Mouse (Mus musculus): ENCODE results near the gene Cnppd1.

DNA sequence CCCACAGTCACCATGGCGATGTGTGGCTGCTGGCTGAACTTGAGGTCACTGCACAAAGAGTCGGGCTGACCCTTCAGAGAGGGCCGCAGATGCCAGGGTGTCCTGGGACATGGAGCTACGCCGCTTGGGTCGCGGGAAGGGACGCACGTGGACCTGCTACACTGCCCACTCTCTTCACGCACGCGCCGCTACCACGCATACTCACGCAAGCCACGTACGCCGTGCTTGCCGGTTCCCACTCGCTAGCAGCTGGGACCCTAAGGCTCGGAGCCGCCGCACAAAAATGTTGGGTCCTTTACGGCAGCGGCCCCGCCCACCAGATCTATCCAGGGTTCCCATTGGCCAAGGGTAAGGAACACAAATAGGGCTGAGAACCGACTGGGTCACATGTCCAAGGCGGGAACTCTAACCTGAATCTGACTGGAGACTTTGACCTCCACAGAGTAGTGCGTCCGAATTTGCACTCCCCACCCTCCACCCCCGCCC lies 37.6 kb upstream of the Cnppd1 start, which contains the start of gene Abcb6:
- TF ChIP-seq POLR2A (IDR thresholded peaks at IDR 0.05; ENCODE audit: extremely low read depth, insufficient read depth, low read length) = peak; percentile 72
- TF ChIP-seq CTCF (IDR thresholded peaks at IDR 0.05; ENCODE audit: low read depth, low read length) = no peak

Measured in liver, adult 2 months (tissue).